Mouse (Mus musculus): ENCODE data around the gene Taf15.

DNA sequence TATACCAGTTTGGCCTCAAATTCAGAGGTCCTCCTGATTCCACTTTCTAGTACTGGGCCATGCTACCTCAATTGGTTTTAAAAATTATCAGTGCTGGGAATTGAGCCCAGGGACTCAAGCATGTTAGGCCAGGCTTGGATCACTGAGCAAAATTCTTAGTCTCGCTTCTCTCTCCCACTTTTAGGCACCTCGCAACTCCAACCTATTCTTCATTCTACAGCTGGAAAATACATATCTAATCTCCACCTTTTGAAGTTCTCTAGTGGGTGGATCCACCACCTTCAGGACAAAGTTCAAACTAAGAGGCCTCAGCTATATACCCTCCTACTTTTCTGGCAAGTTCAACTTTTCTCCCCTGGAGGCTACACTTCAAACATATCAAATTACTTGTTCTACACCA, 1.1 kb upstream of the Taf15 start:
- TF ChIP-seq EP300 (optimal IDR thresholded peaks at IDR 0.05) (no peak), CTCF (IDR thresholded peaks at IDR 0.05; ENCODE audit: low read depth) (no peak)
